Mouse (Mus musculus) erythroblast, embryonic 14.5 days (primary cell): Measurements from ENCODE around the gene Prss38. TPM values are rescaled to one million over a fixed set of nuclear protein-coding genes. Genes with fewer than 3 reads are reported as not detected.

Experiments
- H3K27me3 ChIP-seq: 2 replicates; pipeline ENCODE4 v1.6.1; 2012; ENCODE audit warnings: inconsistent platforms; ENCODE audit not compliant: control insufficient read depth
- H3K36me3 ChIP-seq: 2 replicates; pipeline ENCODE4 v1.6.1; 2012; ENCODE audit warnings: mild to moderate bottlenecking, inconsistent platforms; ENCODE audit not compliant: control insufficient read depth
- H3K4me1 ChIP-seq: 2 replicates; pipeline ENCODE4 v1.6.1; 2012; ENCODE audit warnings: inconsistent platforms; ENCODE audit not compliant: control insufficient read depth
- H3K4me3 ChIP-seq: replicated peaks from 2 replicates; pipeline ENCODE3; 2012; ENCODE audit warnings: moderate library complexity, mild to moderate bottlenecking, inconsistent platforms
- H3K9me3 ChIP-seq: 2 replicates; pipeline ENCODE4 v1.6.1; 2012; ENCODE audit warnings: low read length, inconsistent platforms, mixed read lengths; ENCODE audit not compliant: control insufficient read depth
- GATA1 ChIP-seq: IDR thresholded peaks from 2 replicates; pipeline ENCODE4 v1.6.1; 2012; ENCODE audit warnings: low read length, inconsistent platforms, mixed read lengths
- TAL1 ChIP-seq: IDR thresholded peaks from 3 replicates; pipeline ENCODE4 v1.6.1; 2012; ENCODE audit warnings: low read length, inconsistent platforms, mixed read lengths
- polyA plus RNA-seq: library from polyadenylated mRNA; stranded (reverse); fragments of >175 nt; gene quantifications from 2 replicates; pipeline ENCODE4 v1.2.3, GENCODE M21; 2012

Prss38 gene
- 0.06 TPM in 1 of 2 replicates, not detected in the other for polyA plus RNA-seq

DNA sequence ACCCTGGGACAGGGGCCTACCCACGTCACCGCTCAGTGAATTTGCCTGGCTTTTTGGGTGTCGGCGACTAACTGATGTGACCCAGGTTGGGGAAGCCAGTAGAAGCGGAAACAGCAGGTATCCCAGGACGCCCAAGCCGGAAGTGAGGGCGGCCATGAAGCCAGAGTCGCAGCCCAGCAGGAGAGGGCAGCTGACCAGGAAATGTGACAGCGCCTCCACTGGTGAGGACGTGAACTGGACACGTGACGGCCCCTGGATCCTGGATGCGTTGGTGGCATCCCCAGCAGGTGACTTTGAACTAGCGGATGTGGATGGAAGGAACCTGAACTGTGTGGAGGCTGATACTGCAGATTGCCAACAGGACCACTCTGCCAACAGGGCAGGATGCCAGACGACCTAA lies at the start of gene Prss38:
Gene Prss38 (minus strand): TSS at position 183 of the 400 bp plus-strand sequence.
- no peaks in the 10 kb centered on the region for H3K27me3 ChIP-seq
- no peaks in the 10 kb centered on the region for H3K4me1 ChIP-seq
- H3K9me3 ChIP-seq = no peaks in the 10 kb centered on the region
- TF ChIP-seq TAL1 = no peak
- TF ChIP-seq GATA1 = no peak
- no peaks in the 10 kb centered on the region for H3K36me3 ChIP-seq
- H3K4me3 ChIP-seq = no peak within 1 kb of the TSS

- no peaks in the 10 kb centered on the region for H3K9me3 ChIP-seq
- H3K4me1 ChIP-seq = no peaks in the 10 kb centered on the region
These were observed 47.6 kb upstream of the Prss38 start for GRCm38 (mm10) chr11:59423010-59423588.

DNA sequence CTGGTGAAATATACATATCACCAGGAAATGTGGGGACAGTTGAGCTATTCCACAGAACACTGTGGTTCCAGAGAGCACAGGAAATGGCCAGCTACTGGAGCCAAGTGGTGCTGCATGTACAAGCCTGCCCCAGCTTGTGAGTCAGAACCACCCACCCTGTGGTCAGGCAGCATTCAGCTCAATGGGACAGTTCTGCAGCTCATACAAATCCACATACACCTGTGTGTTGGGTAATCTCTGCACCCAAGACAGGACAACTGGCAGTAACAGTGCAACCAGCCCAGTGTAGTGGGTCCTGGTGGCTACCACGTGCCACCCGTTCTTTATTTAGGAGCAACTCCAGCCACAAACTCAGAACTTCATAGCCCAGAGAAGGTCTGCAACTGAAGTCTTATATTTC lies 46.5 kb upstream of the Prss38 start:
- Histone ChIP-seq H3K9me3 (no peaks in the 10 kb centered on the region), H3K4me3 (no peak overlapping the region), H3K36me3 (peaks cover 14% of the 10 kb centered on the region; the same call in 1 of the 2 replicates), H3K4me1 (no peaks in the 10 kb centered on the region), H3K27me3 (no peaks in the 10 kb centered on the region)
- no peak for TF ChIP-seq TAL1
- no peak for TF ChIP-seq GATA1

More at GRCm38 (mm10) chr11:59423010-59423588, 47.6 kb upstream of the Prss38 start:
- TF ChIP-seq GATA1 (no peak), TAL1 (no peak)
- H3K27me3 ChIP-seq = no peaks in the 10 kb centered on the region
- H3K36me3 ChIP-seq = peaks cover 17% of the 10 kb centered on the region; the same call in 1 of the 2 replicates
- no peak overlapping the region for H3K4me3 ChIP-seq

DNA sequence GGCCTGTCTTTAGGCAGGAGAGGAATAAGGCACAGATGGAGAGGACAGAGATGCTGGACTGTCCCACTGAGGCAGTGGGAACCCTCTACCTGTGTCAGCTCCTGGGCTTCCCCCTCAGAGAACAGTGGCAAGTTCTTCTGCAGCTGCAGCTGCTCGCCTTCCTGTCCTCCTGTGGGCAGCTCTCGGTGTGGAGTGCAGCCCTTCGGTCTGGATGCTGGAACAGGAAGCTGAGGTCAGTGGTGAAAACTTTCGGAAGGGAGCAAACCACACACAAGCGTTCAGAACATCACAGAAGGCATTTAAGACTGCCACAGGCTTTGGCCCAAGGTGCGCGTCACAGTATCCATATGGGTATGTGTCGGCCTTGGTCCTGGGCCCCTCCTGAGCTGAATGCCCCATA lies 46.0 kb upstream of the Prss38 start:
- TF ChIP-seq TAL1 (no peak), GATA1 (no peak)
- Histone ChIP-seq H3K4me1 (no peaks in the 10 kb centered on the region), H3K4me3 (no peak overlapping the region), H3K27me3 (no peaks in the 10 kb centered on the region), H3K9me3 (no peaks in the 10 kb centered on the region), H3K36me3 (peaks cover 10% of the 10 kb centered on the region; the same call in 1 of the 2 replicates)

DNA sequence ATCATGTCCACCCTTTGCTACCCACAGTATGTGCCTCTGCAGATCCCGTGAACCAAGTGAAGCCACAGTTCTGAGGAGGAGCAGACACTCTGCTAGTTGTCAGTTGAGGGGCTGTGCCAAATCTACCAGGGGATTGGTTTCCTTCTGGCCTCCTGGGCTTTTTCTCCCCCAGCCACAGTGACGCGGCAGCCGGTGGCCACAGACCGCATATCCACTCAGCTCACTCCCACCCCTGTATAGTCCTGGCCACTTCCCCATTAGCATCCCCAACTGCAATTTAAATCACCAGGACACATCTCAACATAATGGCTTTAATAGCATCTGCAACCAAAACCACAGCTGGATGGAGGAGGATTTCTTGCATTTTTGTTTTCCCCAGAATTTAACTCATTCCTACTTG lies 43.3 kb upstream of the Prss38 start:
- no peaks in the 10 kb centered on the region for H3K4me1 ChIP-seq
- no peaks in the 10 kb centered on the region for H3K27me3 ChIP-seq
- H3K4me3 ChIP-seq = no peak overlapping the region
- H3K9me3 ChIP-seq = no peaks in the 10 kb centered on the region
- peaks cover 9% of the 10 kb centered on the region; the same call in 1 of the 2 replicates for H3K36me3 ChIP-seq
- TF ChIP-seq GATA1 = no peak
- TF ChIP-seq TAL1 = no peak

GRCm38 (mm10) chr11:59412999-59413863 lies 37.8 kb upstream of the Prss38 start:
- Histone ChIP-seq H3K4me1 (peaks cover 3% of the 10 kb centered on the region), H3K27me3 (no peaks in the 10 kb centered on the region), H3K4me3 (no peak overlapping the region), H3K36me3 (peaks cover 9% of the 10 kb centered on the region; the same call in 1 of the 2 replicates), H3K9me3 (no peaks in the 10 kb centered on the region)
- no peak for TF ChIP-seq GATA1
- no peak for TF ChIP-seq TAL1

- peaks cover 9% of the 10 kb centered on the region; the same call in 1 of the 2 replicates for H3K36me3 ChIP-seq
- H3K4me3 ChIP-seq = no peak overlapping the region
- H3K9me3 ChIP-seq = no peaks in the 10 kb centered on the region
- H3K27me3 ChIP-seq = no peaks in the 10 kb centered on the region
- TF ChIP-seq GATA1 (no peak), TAL1 (no peak)
- peaks cover 3% of the 10 kb centered on the region for H3K4me1 ChIP-seq
These were observed 36.6 kb upstream of the Prss38 start for GRCm38 (mm10) chr11:59412058-59412457.

- Histone ChIP-seq H3K4me1 (peaks cover 3% of the 10 kb centered on the region), H3K4me3 (no peak overlapping the region), H3K9me3 (no peaks in the 10 kb centered on the region), H3K36me3 (peaks cover 13% of the 10 kb centered on the region), H3K27me3 (no peaks in the 10 kb centered on the region)
- no peak for TF ChIP-seq TAL1
- TF ChIP-seq GATA1 = no peak
These were observed 35.4 kb upstream of the Prss38 start for GRCm38 (mm10) chr11:59410851-59411250.

DNA sequence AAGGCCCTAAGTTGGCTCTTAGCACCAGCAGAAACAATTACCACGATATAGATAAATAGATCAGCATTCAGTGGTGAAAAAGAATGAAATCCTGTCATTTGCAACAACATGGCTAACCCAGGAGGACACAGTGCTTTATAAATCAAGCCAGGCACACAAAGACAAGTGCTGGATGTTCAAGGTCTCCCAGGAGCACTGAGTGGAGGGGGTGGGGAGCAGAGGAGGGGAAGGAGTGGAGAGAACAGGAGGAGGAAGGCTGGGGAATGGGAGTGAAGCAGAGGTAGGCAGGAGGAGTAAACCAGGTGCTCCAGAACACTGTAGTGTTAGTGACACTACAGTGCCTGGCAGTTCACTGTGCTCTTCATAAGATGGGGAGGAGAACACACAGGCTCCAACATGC lies 30.3 kb upstream of the Prss38 start:
- no peaks in the 10 kb centered on the region; the same call in 1 of the 2 replicates for H3K4me1 ChIP-seq
- TF ChIP-seq TAL1 (no peak), GATA1 (no peak)
- H3K27me3 ChIP-seq = no peaks in the 10 kb centered on the region
- no peak overlapping the region for H3K4me3 ChIP-seq
- no peaks in the 10 kb centered on the region for H3K9me3 ChIP-seq
- peaks cover 15% of the 10 kb centered on the region for H3K36me3 ChIP-seq
